Mouse (Mus musculus) brown adipose tissue, adult 24 weeks (tissue): Measurements from ENCODE around the gene Fam167b. TPM values are rescaled to one million over a fixed set of nuclear protein-coding genes. Genes with fewer than 3 reads are reported as not detected.

Experiments used
- H3K27ac ChIP-seq: fragments of 200-500 bp; replicated peaks from 2 replicates; pipeline ENCODE4 v1.5.1; 2012; ENCODE audit warnings: low read depth, mild to moderate bottlenecking, low read length
- H3K4me1 ChIP-seq: fragments of 200-500 bp; 2 replicates; pipeline ENCODE4 v1.6.1; 2012; ENCODE audit warnings: low read length, mixed read lengths; ENCODE audit not compliant: control insufficient read depth, insufficient read depth, insufficient read length
- H3K4me3 ChIP-seq: fragments of 200-500 bp; 2 replicates; pipeline ENCODE4 v1.5.1; 2012; ENCODE audit warnings: low read depth, mild to moderate bottlenecking, low read length, moderate library complexity; ENCODE audit not compliant: insufficient read depth
- polyA plus RNA-seq: library from polyadenylated mRNA; stranded (reverse); fragments of >200 nt; gene quantifications from 2 replicates; pipeline ENCODE4 v1.2.4, GENCODE M21; 2012; ENCODE audit not compliant: missing spikeins, insufficient read depth, insufficient read length

Fam167b gene
- polyA plus RNA-seq, 1 experiment = not detected

- Histone ChIP-seq H3K27ac (no peak overlapping the region), H3K4me3 (no peak overlapping the region), H3K4me1 (peaks cover 10% of the 10 kb centered on the region)
Observed at GRCm38 (mm10) chr4:129616631-129617030, 38.3 kb upstream of the Fam167b start.

GRCm38 (mm10) chr4:129615801-129616290 lies 37.5 kb upstream of the Fam167b start:
- no peak overlapping the region for H3K27ac ChIP-seq
- no peak overlapping the region for H3K4me3 ChIP-seq
- peaks cover 10% of the 10 kb centered on the region for H3K4me1 ChIP-seq

- H3K27ac ChIP-seq = no peak within 1 kb of the TSS
Observed at GRCm38 (mm10) chr4:129614093-129614492, 35.7 kb upstream of the Fam167b start, which contains the start of gene Dcdc2b. Gene Dcdc2b, minus strand, starts transcription at chr4:129614257.

GRCm38 (mm10) chr4:129610472-129610871 lies 32.1 kb upstream of the Fam167b start:
- H3K4me1 ChIP-seq = no peaks in the 10 kb centered on the region
- H3K27ac ChIP-seq = no peak overlapping the region
- H3K4me3 ChIP-seq = no peak overlapping the region

More at GRCm38 (mm10) chr4:129614093-129614492, 35.7 kb upstream of the Fam167b start, which contains the start of gene Dcdc2b:
- Histone ChIP-seq H3K4me3 (no peak within 1 kb of the TSS), H3K4me1 (peaks cover 5% of the 10 kb centered on the region; the same call in 1 of the 2 replicates)

- Histone ChIP-seq H3K4me1 (no peaks in the 10 kb centered on the region), H3K27ac (no peak overlapping the region), H3K4me3 (no peak overlapping the region)
Observed at GRCm38 (mm10) chr4:129610026-129610425, 31.7 kb upstream of the Fam167b start.

- Histone ChIP-seq H3K4me1 (no peaks in the 10 kb centered on the region), H3K4me3 (no peak overlapping the region), H3K27ac (no peak overlapping the region)
Observed at GRCm38 (mm10) chr4:129609139-129609631, 30.8 kb upstream of the Fam167b start.

GRCm38 (mm10) chr4:129608426-129609025 lies 30.2 kb upstream of the Fam167b start:
- H3K4me3 ChIP-seq = no peak overlapping the region
- H3K4me1 ChIP-seq = no peaks in the 10 kb centered on the region
- no peak overlapping the region for H3K27ac ChIP-seq

- H3K4me3 ChIP-seq = peak within 1 kb of the TSS; percentile 100
- H3K4me1 ChIP-seq = peaks cover 10% of the 10 kb centered on the region
- H3K27ac ChIP-seq = peak within 1 kb of the TSS; percentile 85
Observed at GRCm38 (mm10) chr4:129600233-129601158, 22.1 kb upstream of the Fam167b start, which contains the start of the genes Eif3i and Tmem234. Gene Eif3i, minus strand, starts transcription at chr4:129600648. Gene Tmem234, plus strand, starts transcription at chr4:129600668.

- no peak overlapping the region for H3K4me3 ChIP-seq
- no peak overlapping the region for H3K27ac ChIP-seq
- H3K4me1 ChIP-seq = no peaks in the 10 kb centered on the region
Observed at GRCm38 (mm10) chr4:129588865-129589264, 10.5 kb upstream of the Fam167b start.

GRCm38 (mm10) chr4:129586943-129587342 lies 8.6 kb upstream of the Fam167b start:
- no peaks in the 10 kb centered on the region for H3K4me1 ChIP-seq
- no peak overlapping the region for H3K4me3 ChIP-seq
- no peak overlapping the region for H3K27ac ChIP-seq

GRCm38 (mm10) chr4:129585773-129586172 lies 7.4 kb upstream of the Fam167b start:
- H3K27ac ChIP-seq = no peak overlapping the region
- H3K4me1 ChIP-seq = no peaks in the 10 kb centered on the region
- no peak overlapping the region for H3K4me3 ChIP-seq

GRCm38 (mm10) chr4:129584884-129585608 lies 6.7 kb upstream of the Fam167b start:
- Histone ChIP-seq H3K4me1 (no peaks in the 10 kb centered on the region; the same call in 1 of the 2 replicates), H3K4me3 (peak overlapping the region; percentile 72), H3K27ac (peak overlapping the region; percentile 69)

GRCm38 (mm10) chr4:129584370-129584769 lies 6.0 kb upstream of the Fam167b start:
- Histone ChIP-seq H3K4me1 (no peaks in the 10 kb centered on the region; the same call in 1 of the 2 replicates), H3K27ac (peak overlapping the region; percentile 69)

GRCm38 (mm10) chr4:129582251-129582650 lies 3.9 kb upstream of the Fam167b start:
- no peak overlapping the region for H3K4me3 ChIP-seq
- H3K4me1 ChIP-seq = peaks cover 9% of the 10 kb centered on the region
- no peak overlapping the region for H3K27ac ChIP-seq

More at GRCm38 (mm10) chr4:129584370-129584769, 6.0 kb upstream of the Fam167b start:
- H3K4me3 ChIP-seq = peak overlapping the region; percentile 72
